Mouse (Mus musculus): Measurements from ENCODE around the gene Dpf1.

DNA sequence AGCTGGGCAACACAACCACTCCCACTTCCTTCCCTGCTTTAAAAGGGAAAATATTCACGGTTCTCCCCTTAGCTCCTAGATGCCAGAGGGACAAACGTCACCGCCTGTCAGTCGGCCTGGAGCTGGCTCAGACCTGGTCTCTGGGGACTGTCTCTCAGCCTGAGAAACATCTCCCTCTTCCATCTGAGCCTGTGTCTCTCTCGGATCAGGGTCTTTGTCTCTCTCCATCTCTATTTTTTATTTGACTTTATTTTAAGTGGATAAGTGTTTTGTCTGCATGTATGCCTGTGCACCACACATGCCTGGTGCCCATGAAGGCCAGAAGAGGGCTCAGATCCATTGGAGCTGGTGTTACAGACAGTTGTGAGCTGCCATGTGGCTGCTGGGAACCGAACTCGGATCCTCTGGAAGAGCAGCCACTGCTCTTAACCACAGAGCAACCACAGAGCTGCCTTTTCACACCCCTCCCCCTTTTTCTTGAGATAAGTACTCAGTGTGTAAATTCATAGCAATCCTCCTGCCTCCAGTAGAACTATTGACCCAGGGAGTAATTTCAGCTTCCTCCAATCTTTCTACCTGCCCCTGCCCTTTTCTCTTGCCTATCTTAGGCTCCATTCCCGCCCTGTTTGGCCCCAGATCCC is 11.2 kb upstream of the Dpf1 start:
- TF ChIP-seq CTCF (IDR thresholded peaks at IDR 0.05; ENCODE audit: low read depth), result no peak
- no peak for TF ChIP-seq EP300 (optimal IDR thresholded peaks at IDR 0.05)
